Mouse (Mus musculus): Measurements from ENCODE around the gene Atp5g3.
"Not testable (repeated sequence)": the region's sequence is repeated elsewhere in the genome, so short reads cannot be mapped to it uniquely, and the experiment has no call there.

Atp5g3 gene

GRCm38 (mm10) chr2:73896919-73897318 lies 14.2 kb downstream of the Atp5g3 start:
- not testable (repeated sequence) for ATAC-seq (ENCODE audit: low TSS enrichment)

GRCm38 (mm10) chr2:73893473-73894270 lies 17.5 kb downstream of the Atp5g3 start:
- ATAC-seq (ENCODE audit: low TSS enrichment) = no peak

DNA sequence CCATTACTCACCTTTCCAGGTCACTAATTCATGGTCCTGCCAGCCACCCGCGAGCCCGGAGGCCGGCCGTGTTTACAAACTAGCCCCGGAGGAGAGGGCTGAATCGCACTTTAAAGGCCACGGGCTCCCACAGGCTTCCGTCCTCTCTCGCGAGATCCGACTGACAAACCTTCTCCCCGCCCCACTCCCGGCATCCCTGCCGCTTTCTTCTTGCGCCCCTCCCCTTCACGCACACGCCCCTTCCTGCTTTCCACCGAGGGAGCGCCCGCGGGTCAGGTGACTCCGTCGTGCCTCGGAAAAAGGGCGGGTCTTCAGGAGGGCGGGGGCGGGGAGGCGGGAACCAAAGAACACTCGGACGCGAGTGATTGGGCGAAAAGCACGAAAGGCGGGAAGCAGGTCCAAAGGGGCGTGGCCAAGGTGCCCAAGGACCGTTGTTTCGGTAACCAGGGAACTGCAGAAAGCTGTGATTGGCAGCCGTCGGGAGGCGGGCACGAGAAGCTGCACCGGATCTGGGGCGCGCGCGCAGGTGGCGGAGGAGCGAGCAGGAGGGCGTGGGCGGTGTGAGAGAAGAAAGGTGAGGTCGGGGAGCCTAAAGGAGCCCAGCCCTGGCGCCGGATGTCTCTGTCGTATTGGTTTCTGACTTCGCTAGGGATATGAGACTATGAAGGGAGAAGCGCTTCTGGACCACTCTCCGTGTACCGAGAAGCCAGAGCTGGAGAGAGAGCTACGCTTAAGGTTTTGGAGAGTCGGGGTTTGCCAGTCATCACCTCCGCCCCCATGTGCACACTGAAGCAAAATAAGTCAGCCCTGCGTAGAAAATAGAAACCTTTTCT lies 18.4 kb downstream of the Atp5g3 start, which contains the start of gene Atf2:
Gene Atf2 (minus strand): TSS at position 176 of the 833 bp plus-strand sequence.
- peak; percentile 84 for ATAC-seq (ENCODE audit: low TSS enrichment)

GRCm38 (mm10) chr2:73891701-73892463 lies 19.2 kb downstream of the Atp5g3 start:
- ATAC-seq (ENCODE audit: low TSS enrichment) = peak; percentile 19

DNA sequence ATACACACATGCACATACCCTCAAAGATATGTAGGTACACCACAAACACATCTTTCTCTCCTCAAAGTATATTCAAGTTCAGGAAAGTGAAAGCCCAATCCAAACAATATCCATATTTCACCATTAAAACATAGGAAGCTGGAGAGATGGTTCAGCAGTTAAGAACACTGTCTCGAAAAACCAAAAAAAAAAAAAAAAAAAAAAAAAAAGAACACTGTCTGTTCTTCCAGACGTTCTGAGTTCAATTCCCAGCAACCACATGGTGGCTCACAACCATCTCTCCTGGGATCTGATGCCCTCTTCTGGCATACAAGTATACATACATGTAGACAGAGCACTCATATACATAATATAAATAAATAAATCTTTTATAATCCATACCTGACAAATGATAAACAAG lies 25.1 kb downstream of the Atp5g3 start:
- no peak for ATAC-seq (ENCODE audit: low TSS enrichment)

DNA sequence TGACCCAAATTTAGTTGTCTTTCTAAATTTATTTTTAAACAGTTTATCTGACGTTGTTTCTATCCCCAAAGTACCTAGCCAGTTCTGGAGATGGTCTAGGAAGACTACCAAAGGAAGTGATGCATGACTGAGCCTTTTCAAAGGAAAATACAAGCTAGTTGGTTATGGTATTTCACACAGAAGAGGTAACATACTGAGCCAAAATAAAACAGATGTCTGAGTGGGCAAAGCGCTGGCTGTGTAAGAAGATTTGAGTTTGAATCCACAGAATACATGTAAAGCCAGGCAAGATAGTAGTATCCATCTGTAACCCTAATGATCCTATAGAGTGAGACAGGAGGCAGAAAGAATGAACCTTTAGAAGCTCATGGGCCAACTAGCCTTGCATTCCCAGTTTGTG lies 33.2 kb downstream of the Atp5g3 start:
- peak; percentile 47 for ATAC-seq (ENCODE audit: low TSS enrichment)

GRCm38 (mm10) chr2:73867764-73868487 lies 43.2 kb downstream of the Atp5g3 start:
- ATAC-seq (ENCODE audit: low TSS enrichment) = peak; percentile 44; the same call in 1 of the 2 replicates

- ATAC-seq (ENCODE audit: low TSS enrichment) = no peak
Measured at GRCm38 (mm10) chr2:73860046-73860624, 51.0 kb downstream of the Atp5g3 start.

Measured in frontal cortex, adult (tissue).